Mouse (Mus musculus) ES-CJ7 (cell line): ENCODE results near the gene Mapk11.

Source experiments
- DNase-seq: peaks from one replicate; pipeline ENCODE4 v3.0.0; 2011; ENCODE audit warnings: low read depth, low spot score

Mapk11 gene

GRCm38 (mm10) chr15:89149271-89150040, at the start of gene Mapk11:
Mapk11 (minus strand) TSS chr15:89149628.
- DNase-seq = peak; percentile 53

DNA sequence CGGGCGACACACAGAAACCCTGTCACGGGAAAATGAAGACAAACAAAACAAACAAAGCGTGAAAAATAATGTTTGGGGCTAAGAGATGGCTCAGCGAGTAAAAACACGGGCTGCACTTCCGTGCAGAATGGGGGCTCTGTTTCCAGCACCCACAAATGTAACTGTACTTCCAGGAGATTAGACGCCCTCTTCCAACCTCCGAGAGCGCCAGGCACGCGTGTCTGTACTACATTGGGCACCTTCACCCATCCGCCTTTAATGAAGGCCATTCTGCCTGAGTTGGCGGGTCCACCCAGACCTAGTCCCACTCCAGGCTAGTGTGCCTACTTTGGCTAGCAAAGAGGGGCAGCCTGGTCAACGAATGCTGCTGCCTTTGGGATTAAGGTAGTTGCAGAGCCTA, 47.6 kb upstream of the Mapk11 start:
- no peak for DNase-seq

- DNase-seq = peak; percentile 97
These were observed 46.9 kb upstream of the Mapk11 start, which contains the start of gene Dennd6b for GRCm38 (mm10) chr15:89196313-89196706. Dennd6b (minus strand) TSS chr15:89196496.

DNA sequence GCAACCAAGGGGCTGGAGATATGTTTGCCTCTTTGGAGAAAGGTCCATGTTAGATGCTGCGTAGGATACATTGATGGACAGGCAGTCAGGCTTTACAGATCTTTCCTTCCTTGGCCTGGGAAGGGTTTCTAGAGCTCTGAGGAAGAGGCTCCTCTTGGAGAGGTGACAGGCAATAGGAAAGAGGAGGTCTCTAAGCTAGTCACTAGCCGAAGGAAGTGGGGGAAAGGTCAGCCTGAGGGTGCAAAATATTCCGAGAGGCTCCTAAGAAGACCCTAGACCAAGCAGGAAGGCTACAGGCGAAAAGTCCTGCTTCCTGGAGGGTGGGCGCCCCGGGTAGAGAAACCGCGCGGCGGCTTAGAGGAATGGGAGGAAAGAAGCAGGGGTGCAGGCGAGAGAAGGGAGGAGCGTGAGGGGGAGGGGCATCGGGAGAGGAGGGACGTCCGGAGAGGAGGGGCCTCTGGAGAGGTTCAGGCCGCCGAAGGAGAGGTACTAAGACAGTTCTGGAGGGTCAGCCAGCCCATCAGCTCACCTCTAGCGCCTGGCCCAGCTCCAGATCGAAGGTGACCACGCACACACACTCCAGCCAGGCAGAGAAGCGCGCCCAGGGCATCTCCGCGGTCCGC, 46.4 kb upstream of the Mapk11 start:
- peak; percentile 87 for DNase-seq

DNA sequence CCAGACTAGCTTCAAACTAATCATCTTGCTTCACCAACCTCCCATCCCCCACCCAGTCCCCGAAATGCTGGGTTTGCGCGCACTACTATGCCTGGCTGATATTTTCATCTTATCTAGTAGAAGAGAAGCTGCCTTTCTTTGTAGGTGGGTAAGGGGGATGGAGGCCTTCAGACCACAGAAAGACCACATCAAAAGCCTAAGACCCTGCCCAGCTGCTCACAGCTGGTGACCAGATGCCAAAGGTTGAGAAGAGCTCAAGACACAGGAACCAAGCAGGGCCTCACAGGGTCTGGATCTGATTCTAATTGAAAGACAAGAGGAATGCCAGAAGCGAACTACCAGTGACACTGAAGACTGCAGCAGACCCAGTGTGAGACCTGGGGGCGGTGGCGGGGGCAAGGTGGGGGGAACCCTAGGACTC, 45.8 kb upstream of the Mapk11 start:
- DNase-seq = no peak

- no peak for DNase-seq
These were observed 35.5 kb upstream of the Mapk11 start for GRCm38 (mm10) chr15:89184937-89185227.

- DNase-seq = no peak
These were observed 34.9 kb upstream of the Mapk11 start for GRCm38 (mm10) chr15:89184141-89184936.

- DNase-seq = no peak
These were observed 33.4 kb upstream of the Mapk11 start for GRCm38 (mm10) chr15:89182842-89183241.

DNA sequence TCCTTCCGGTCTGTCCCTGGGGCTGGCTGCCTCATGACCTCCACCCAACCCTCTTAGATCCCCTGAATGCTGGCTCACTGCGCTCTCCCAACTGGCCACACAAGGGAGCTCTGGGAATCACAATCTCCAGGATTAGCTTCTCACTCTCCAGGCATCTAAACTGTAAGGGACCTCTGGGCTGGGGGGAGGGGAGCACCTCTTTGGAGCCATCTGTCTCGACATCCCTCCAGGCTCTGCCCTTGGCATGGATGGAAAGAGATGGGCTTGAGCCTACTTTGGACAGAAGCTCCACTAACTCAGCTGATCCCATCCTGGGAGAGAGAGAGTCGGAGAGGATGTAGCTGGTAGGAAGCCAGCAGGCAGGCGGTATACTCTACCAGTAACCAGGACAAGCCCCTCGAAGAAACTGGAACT, 32.9 kb upstream of the Mapk11 start:
- peak; percentile 80 for DNase-seq

GRCm38 (mm10) chr15:89181561-89182270, 32.3 kb upstream of the Mapk11 start:
- no peak for DNase-seq

DNA sequence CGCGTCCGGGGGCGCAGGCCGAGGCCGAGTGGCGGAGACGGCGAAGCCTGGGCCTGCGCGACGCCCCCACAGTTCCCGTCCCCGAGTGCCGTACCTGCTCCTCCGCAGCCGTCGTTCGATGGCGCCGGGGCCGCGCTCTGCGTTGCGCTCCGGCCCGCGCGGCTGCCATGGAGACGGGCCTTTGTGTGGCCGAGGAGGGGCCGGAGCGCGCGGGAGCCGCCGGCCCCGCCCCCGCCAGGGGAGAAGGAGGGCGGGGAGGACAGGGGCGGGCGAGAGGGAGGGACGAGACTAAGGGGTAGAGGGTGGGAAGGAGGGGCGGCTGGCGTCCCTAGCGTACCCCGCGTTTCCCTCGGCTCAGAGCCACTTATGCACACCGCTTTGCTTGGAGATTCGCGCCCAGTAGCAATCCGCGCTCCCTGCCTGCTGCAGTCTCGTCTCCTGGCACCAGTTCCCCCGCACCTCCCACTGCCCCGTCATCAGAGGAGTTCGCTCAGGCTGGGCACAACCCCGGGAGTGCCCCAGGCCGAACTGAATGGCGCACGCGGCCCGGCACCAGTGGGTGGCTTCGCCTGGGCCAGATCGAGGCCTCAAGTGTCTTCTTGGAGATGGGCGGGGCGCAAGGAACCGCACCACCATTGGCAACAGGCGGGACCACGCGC, 31.3 kb upstream of the Mapk11 start, which contains the start of gene Plxnb2:
TSS of gene Plxnb2 (minus strand) at position 218 of the 659 bp plus-strand sequence.
- peak; percentile 82 for DNase-seq

- no peak for DNase-seq
These were observed 30.7 kb upstream of the Mapk11 start for GRCm38 (mm10) chr15:89180081-89180541.

GRCm38 (mm10) chr15:89179630-89179964, 30.2 kb upstream of the Mapk11 start:
- DNase-seq = no peak

DNA sequence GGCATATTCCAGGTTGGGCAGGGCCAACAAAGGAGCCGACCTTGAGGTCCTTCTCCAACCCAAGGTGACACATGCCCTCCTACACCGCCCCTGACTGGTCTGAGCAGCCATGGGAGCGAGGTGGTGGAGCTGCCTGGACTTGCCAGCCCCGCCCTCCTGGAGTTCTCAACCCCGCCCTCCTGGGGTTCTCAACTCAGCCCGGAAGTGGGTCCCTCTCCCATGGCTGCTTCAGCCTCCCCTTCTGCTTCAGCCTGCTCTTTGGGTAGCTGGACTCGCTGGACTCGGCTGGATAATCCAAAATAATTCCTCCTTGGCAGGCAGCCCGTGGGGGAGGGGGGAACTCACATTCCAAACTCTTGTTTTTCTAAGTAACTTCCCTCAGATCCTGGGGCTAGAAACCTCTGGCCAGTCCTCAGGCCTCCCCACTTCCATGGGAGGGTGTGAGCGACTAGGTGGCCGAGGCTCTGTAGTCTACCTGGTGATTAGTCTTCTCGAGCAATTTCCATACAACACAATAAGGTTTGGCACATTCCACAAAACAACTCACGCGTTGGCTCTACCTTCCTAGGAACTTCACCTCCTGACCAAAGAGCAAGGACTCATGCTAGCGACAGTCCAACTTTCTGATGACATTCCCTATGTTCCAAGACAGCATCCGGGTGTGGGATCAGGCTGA, 29.7 kb upstream of the Mapk11 start:
- DNase-seq = peak; percentile 95

GRCm38 (mm10) chr15:89178260-89178860, 28.9 kb upstream of the Mapk11 start:
- no peak for DNase-seq

- DNase-seq = peak; percentile 61
These were observed 28.3 kb upstream of the Mapk11 start for GRCm38 (mm10) chr15:89177576-89178259.

GRCm38 (mm10) chr15:89177121-89177520, 27.7 kb upstream of the Mapk11 start:
- DNase-seq = peak; percentile 89

DNA sequence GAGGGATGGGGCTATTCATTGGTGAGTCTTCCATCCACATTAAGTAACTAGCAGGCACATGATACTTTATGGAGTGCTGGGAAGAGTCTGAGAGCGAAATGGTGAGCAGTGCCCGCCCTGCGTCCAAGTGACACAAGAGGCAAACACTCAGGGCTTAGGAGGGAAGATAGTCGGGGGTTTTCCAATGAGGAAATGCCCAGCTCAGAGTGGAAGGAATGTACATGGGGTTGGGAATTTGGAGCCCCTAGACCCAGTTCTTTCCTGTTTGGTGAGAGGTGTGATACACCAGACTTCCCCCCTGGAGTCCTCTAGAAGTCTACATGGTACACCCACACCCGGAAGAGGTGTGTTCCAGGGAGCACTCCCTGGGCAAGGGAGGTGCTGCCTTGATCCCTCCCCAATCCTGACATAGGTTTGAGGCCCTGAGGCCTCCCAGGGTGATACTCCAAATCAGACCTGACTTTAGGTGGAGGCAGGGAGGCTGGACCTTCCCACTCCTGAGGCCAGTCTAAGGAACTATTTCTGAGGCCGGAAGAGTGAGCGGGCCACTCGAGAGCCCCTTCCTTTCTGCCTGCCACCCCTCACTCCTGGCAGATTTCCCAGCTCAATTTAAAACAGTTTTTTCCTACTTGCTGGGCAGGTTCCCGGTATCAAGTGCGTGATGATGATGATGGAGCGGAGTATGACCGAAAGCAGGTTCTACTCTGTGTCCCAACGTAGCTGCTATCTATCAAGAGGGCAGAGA, 26.2 kb upstream of the Mapk11 start:
- DNase-seq = peak; percentile 48

DNA sequence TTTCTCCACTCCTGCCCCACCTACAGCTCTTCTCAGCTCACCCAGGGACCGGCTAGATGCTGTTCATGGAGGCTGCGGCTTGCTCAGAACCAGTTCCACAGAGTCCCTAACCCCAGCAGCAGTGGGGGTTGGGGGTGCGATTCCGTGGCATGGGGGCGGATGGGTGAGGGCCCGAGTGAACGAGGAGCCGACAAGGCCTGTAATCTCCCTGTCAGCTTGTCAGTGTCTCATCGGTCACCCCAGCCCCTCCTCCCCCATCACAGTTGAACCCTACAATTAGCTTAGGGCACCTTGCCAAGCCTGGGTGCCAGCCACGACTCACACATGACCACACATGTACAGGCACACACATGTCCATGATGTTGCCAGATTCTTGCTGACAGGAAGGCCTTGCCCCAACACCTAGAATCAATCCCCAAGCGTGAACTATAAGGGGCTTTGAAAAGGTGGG, 25.5 kb upstream of the Mapk11 start:
- DNase-seq = peak; percentile 57
